Mouse (Mus musculus): ENCODE data around the gene Pglyrp2. TPM values are rescaled to one million over a fixed set of nuclear protein-coding genes. Genes with fewer than 3 reads are reported as not detected.

Pglyrp2 gene
- total RNA-seq, 2 experiments from 2014 or later: 13.5 to 36.1 TPM

- no peak for DNase-seq
Measured at GRCm38 (mm10) chr17:32402779-32403157, 21.2 kb downstream of the Pglyrp2 start.

- no peak for DNase-seq
Measured at GRCm38 (mm10) chr17:32402011-32402778, 21.8 kb downstream of the Pglyrp2 start.

- DNase-seq: no peak
Measured at GRCm38 (mm10) chr17:32396266-32396665, 27.7 kb downstream of the Pglyrp2 start.

- peak; percentile 59 for DNase-seq
Measured at GRCm38 (mm10) chr17:32393944-32394343, 30.0 kb downstream of the Pglyrp2 start.

GRCm38 (mm10) chr17:32389101-32389659 is 34.8 kb downstream of the Pglyrp2 start, which contains the start of gene Wiz:
Wiz (minus strand) TSS chr17:32389439.
- DNase-seq: peak; percentile 97

- DNase-seq: peak; percentile 59
Measured at GRCm38 (mm10) chr17:32388370-32389100, 35.4 kb downstream of the Pglyrp2 start.

- no peak for DNase-seq
Measured at GRCm38 (mm10) chr17:32387986-32388369, 36.0 kb downstream of the Pglyrp2 start.

- DNase-seq: no peak
Measured at GRCm38 (mm10) chr17:32386659-32387432, 37.1 kb downstream of the Pglyrp2 start.

- peak; percentile 42 for DNase-seq
Measured at GRCm38 (mm10) chr17:32383661-32384060, 40.3 kb downstream of the Pglyrp2 start.

- DNase-seq: peak; percentile 72
Measured at GRCm38 (mm10) chr17:32382576-32382975, 41.4 kb downstream of the Pglyrp2 start.

GRCm38 (mm10) chr17:32378786-32379185 is 45.2 kb downstream of the Pglyrp2 start:
- DNase-seq: no peak

- DNase-seq: no peak
Measured at GRCm38 (mm10) chr17:32377137-32377536, 46.8 kb downstream of the Pglyrp2 start.

GRCm38 (mm10) chr17:32376475-32376874 is 47.5 kb downstream of the Pglyrp2 start:
- no peak for DNase-seq

- no peak for DNase-seq
Measured at GRCm38 (mm10) chr17:32368991-32369578, 54.9 kb downstream of the Pglyrp2 start.

- no peak for DNase-seq
Measured at GRCm38 (mm10) chr17:32367706-32368105, 56.3 kb downstream of the Pglyrp2 start.

GRCm38 (mm10) chr17:32365296-32365695 is 58.7 kb downstream of the Pglyrp2 start:
- no peak for DNase-seq

- DNase-seq: no peak
Measured at GRCm38 (mm10) chr17:32364850-32365249, 59.1 kb downstream of the Pglyrp2 start.

- DNase-seq: peak; percentile 95
Measured at GRCm38 (mm10) chr17:32364331-32364730, 59.6 kb downstream of the Pglyrp2 start.

GRCm38 (mm10) chr17:32363821-32364301 is 60.1 kb downstream of the Pglyrp2 start:
- no peak for DNase-seq

GRCm38 (mm10) chr17:32362686-32363085 is 61.3 kb downstream of the Pglyrp2 start:
- DNase-seq: no peak
